Mouse (Mus musculus) hindbrain, embryonic 14.5 days (tissue): ENCODE data around the gene Nkd2. TPM values are rescaled to one million over a fixed set of nuclear protein-coding genes. Genes with fewer than 3 reads are reported as not detected.

Experiments used
- ATAC-seq: fragments of 200-750 bp; cut with Nextera tagmentation; 2 replicates; pipeline ENCODE4 v1.8.0; 2017; ENCODE audit warnings: moderate number of reproducible peaks, mild to moderate bottlenecking, moderate TSS enrichment, moderate library complexity; ENCODE audit not compliant: low FRiP score
- DNase-seq: peaks from one replicate; pipeline ENCODE4 v3.0.0-alpha.2; 2015; ENCODE audit warnings: low spot score
- H3K27ac ChIP-seq: fragments of 300-500 bp; sonication (generic); 2 replicates; pipeline ENCODE4 v1.5.1; 2014; ENCODE audit warnings: mild to moderate bottlenecking, moderate library complexity
- H3K27me3 ChIP-seq: fragments of 300-500 bp; sonication (generic); 2 replicates; pipeline ENCODE4 v1.6.1; 2014; ENCODE audit warnings: mild to moderate bottlenecking, low read length, mixed read lengths; ENCODE audit not compliant: control insufficient read depth, insufficient read depth
- H3K36me3 ChIP-seq: fragments of 300-500 bp; sonication (generic); replicated peaks from 2 replicates; pipeline ENCODE4 v1.6.1; 2014; ENCODE audit not compliant: control insufficient read depth, insufficient read depth
- H3K4me1 ChIP-seq: fragments of 300-500 bp; sonication (generic); replicated peaks from 2 replicates; pipeline ENCODE4 v1.6.1; 2014; ENCODE audit warnings: antibody characterized with exemption, low read length, mixed read lengths; ENCODE audit not compliant: control insufficient read depth, insufficient read depth
- H3K4me2 ChIP-seq: fragments of 300-500 bp; sonication (generic); replicated peaks from 2 replicates; pipeline ENCODE4 v1.6.1; 2014; ENCODE audit warnings: mild to moderate bottlenecking, moderate library complexity
- H3K4me3 ChIP-seq: fragments of 300-500 bp; sonication (generic); replicated peaks from 2 replicates; pipeline ENCODE4 v1.5.1; 2014; ENCODE audit warnings: mild to moderate bottlenecking, low read length
- H3K9ac ChIP-seq: fragments of 300-500 bp; sonication (generic); 2 replicates; pipeline ENCODE4 v1.6.1; 2014
- H3K9me3 ChIP-seq: fragments of 300-500 bp; sonication (generic); 2 replicates; pipeline ENCODE4 v1.6.1; 2016; ENCODE audit warnings: low read length; ENCODE audit not compliant: control insufficient read depth
- WGBS: fragments of 180-500 bp; shearing (Covaris S2); extraction: QIAGEN DNeasy Blood & Tissue Kit; methylation state at CpG from one replicate; pipeline ENCODE4 v1.1.7; 2014; 5-methylcytosine and 5-hydroxymethylcytosine counted together
- polyA plus RNA-seq: library from polyadenylated mRNA; unstranded; fragments of >200 nt; fragmentation: Nextera tagmentation; extraction: Ambion mirVana; gene quantifications from 2 replicates; pipeline ENCODE4 v1.2.1, GENCODE M21; 2014

Nkd2 gene
- polyA plus RNA-seq, 1 experiment from 2014 or later: 13.2 TPM

DNA sequence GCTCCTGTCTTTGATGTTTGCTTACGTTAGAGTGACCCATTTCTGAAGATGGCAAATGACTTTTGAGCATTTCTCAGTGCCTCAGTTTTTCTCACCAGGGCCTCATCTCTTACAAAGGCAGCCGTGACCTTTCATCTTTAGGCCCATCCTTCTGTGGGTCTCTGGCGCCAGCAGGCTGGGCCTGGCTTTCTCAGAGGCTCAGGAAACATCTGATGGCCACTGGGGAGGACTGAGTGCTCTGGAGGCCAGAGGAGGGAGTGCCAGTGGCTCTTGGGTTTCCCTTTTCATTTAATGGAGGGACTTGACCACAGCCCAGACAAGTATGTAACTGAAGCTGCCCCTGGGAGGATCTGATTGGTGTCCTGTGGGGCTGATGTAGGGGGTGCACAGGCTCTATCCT, 76.3 kb downstream of the Nkd2 start:
- no peak overlapping the region for H3K27ac ChIP-seq
- H3K4me3 ChIP-seq: no peak overlapping the region
- H3K4me2 ChIP-seq: no peak overlapping the region
- H3K9ac ChIP-seq: no peak overlapping the region
- ATAC-seq (no peak), DNase-seq (no peak)
- H3K4me1 ChIP-seq: 0 out of 2 replicates have a peak, but pooled peaks cover 3% of the 10 kb centered on the region
- 44% methylated on average over 3 of the region's 3 CpGs for WGBS
- no peaks in the 10 kb centered on the region for H3K9me3 ChIP-seq
- no peaks in the 10 kb centered on the region for H3K27me3 ChIP-seq
- H3K36me3 ChIP-seq: no peaks in the 10 kb centered on the region

DNA sequence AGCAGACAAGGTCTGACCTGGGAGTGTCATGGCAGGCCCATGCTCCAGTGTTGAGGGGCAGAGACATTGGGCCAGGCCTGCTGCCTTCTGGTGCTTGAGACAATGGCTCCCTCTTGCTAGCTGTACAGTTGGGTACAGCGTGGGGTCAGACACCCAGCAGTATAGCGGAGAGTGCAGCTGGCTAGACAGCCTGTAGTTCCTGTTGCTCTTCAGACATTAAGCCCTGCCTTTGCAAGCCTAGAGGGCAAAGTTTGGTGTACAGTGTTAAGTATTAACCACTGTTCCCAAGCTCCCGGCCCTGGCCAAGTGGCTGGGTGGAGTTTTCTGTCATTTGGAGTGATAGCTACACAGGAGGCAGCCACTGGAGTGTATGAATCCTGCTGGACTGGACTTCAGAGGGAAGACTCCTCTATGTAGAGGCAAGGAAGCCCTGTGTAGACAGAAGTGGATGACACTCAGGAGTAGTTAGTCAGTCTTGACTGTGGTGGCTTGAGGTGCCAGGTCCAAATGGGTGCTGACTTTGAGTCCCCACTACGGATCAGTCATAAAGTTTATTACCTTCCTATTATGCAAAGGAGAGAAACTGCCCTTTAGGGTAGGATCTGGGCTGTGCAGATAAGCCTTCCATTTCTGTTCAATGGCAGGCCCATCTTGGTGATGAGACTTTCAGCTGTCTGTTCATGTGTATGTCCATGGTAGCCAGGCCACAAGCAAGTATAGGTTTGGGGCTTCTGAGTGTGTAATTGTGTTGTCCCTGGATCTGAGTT, 77.3 kb downstream of the Nkd2 start:
- peaks cover 8% of the 10 kb centered on the region; the same call in 1 of the 2 replicates for H3K4me1 ChIP-seq
- ATAC-seq: no peak
- no peaks in the 10 kb centered on the region for H3K9me3 ChIP-seq
- no peak overlapping the region for H3K4me3 ChIP-seq
- no peak overlapping the region for H3K4me2 ChIP-seq
- no peaks in the 10 kb centered on the region for H3K36me3 ChIP-seq
- no peaks in the 10 kb centered on the region for H3K27me3 ChIP-seq
- no peak overlapping the region for H3K9ac ChIP-seq
- 71% methylated on average over 4 of the region's 4 CpGs for WGBS
- no peak overlapping the region for H3K27ac ChIP-seq
- no peak for DNase-seq

Other genes starting within 250 kb of the Nkd2 start
- 147 and 157 TPM in 2 replicates for gene Clptm1l, start 243.6 kb downstream of the Nkd2 start, polyA plus RNA-seq
- gene Tert, start 220.7 kb downstream of the Nkd2 start, polyA plus RNA-seq: 3.0 and 4.1 TPM in 2 replicates
- gene Slc6a18, start 169.6 kb downstream of the Nkd2 start, polyA plus RNA-seq: not detected in 2 replicates
- gene Slc6a19, start 142.8 kb downstream of the Nkd2 start, polyA plus RNA-seq: 0.25 and 0.46 TPM in 2 replicates
- 10.5 and 10.6 TPM in 2 replicates for gene Slc12a7, start 114.5 kb downstream of the Nkd2 start, polyA plus RNA-seq
- gene Trip13, start 90.2 kb upstream of the Nkd2 start, polyA plus RNA-seq: 10.0 and 11.7 TPM in 2 replicates
- 80.6 and 86.8 TPM in 2 replicates for gene Brd9, start 90.2 kb upstream of the Nkd2 start, polyA plus RNA-seq
- not detected in 2 replicates for gene Zdhhc11, start 116.2 kb upstream of the Nkd2 start, polyA plus RNA-seq
- 13.4 and 15.7 TPM in 2 replicates for gene Tppp, start 161.8 kb upstream of the Nkd2 start, polyA plus RNA-seq
- 7.5 and 9.3 TPM in 2 replicates for gene Cep72, start 214.7 kb upstream of the Nkd2 start, polyA plus RNA-seq